Mouse (Mus musculus) mouse trophoblast stem cell (cell line): ENCODE measurements around the gene Alg9.

Experiments used
- in situ Hi-C, 2 experiments: fragments of 300-500 bp; cut with MseI, MboI; formaldehyde crosslinking; loops; 2 replicates in 1 of 2; 3 replicates in 1 of 2; pipeline ENCODE4 v1.15.1; 2025

Alg9 gene

GRCm38 (mm10) chr9:50850271-50850670 is 75.5 kb downstream of the Alg9 start:
- in situ Hi-C loops, result loop anchor here (5.0 kb wide), 1 partner anchor 157 kb away; the partner anchor contains the start of gene Sik2 (in 2 of the 2)

- in situ Hi-C loops, result loop anchor here (5.0 kb wide), 1 partner anchor 157 kb away; the partner anchor contains the start of gene Sik2 (in 2 of the 2)
Observed at GRCm38 (mm10) chr9:50850713-50851112, 75.9 kb downstream of the Alg9 start.

GRCm38 (mm10) chr9:50852634-50853349 is 78.0 kb downstream of the Alg9 start:
- in situ Hi-C loops, result loop anchor here (5.0 kb wide), 1 partner anchor 155 kb away; the partner anchor contains the start of gene Sik2 (in 2 of the 2)

- in situ Hi-C loops, result loop anchor here (5.0 kb wide), 1 partner anchor 153 kb away; the partner anchor contains the start of gene Sik2 (in 2 of the 2)
Observed at GRCm38 (mm10) chr9:50854376-50854775, 79.6 kb downstream of the Alg9 start.

GRCm38 (mm10) chr9:50855133-50855766 is 80.4 kb downstream of the Alg9 start:
- in situ Hi-C loops, result no loop called here

GRCm38 (mm10) chr9:50855780-50856179 is 81.0 kb downstream of the Alg9 start:
- in situ Hi-C loops, result no loop called here

GRCm38 (mm10) chr9:50856341-50857081 is 81.7 kb downstream of the Alg9 start:
- in situ Hi-C loops, result no loop called here

- in situ Hi-C loops, result no loop called here
Observed at GRCm38 (mm10) chr9:50857082-50857641, 82.3 kb downstream of the Alg9 start.

- in situ Hi-C loops, result no loop called here
Observed at GRCm38 (mm10) chr9:50858681-50859080, 83.9 kb downstream of the Alg9 start.

- in situ Hi-C loops, result no loop called here
Observed at GRCm38 (mm10) chr9:50861119-50861839, 86.5 kb downstream of the Alg9 start.

GRCm38 (mm10) chr9:50863824-50864223 is 89.0 kb downstream of the Alg9 start:
- in situ Hi-C loops, result no loop called here

- in situ Hi-C loops, result no loop called here
Observed at GRCm38 (mm10) chr9:50864877-50865276, 90.1 kb downstream of the Alg9 start.

GRCm38 (mm10) chr9:50865803-50866202 is 91.0 kb downstream of the Alg9 start:
- in situ Hi-C loops, result no loop called here

GRCm38 (mm10) chr9:50867015-50867414 is 92.2 kb downstream of the Alg9 start:
- in situ Hi-C loops, result no loop called here

GRCm38 (mm10) chr9:50868182-50868581 is 93.4 kb downstream of the Alg9 start:
- in situ Hi-C loops, result no loop called here

- in situ Hi-C loops, result no loop called here
Observed at GRCm38 (mm10) chr9:50873210-50873609, 98.4 kb downstream of the Alg9 start.

- in situ Hi-C loops, result no loop called here
Observed at GRCm38 (mm10) chr9:50874031-50874430, 99.2 kb downstream of the Alg9 start.

GRCm38 (mm10) chr9:50875470-50875869 is 100.7 kb downstream of the Alg9 start:
- in situ Hi-C loops, result no loop called here

- in situ Hi-C loops, result no loop called here
Observed at GRCm38 (mm10) chr9:50876287-50876686, 101.5 kb downstream of the Alg9 start.

- in situ Hi-C loops, result no loop called here
Observed at GRCm38 (mm10) chr9:50877431-50877830, 102.6 kb downstream of the Alg9 start.

- in situ Hi-C loops, result no loop called here
Observed at GRCm38 (mm10) chr9:50882183-50882582, 107.4 kb downstream of the Alg9 start.
